Mouse (Mus musculus) heart, postnatal 10 days (tissue): Measurements from ENCODE around the gene Mcub. TPM values are rescaled to one million over a fixed set of nuclear protein-coding genes. Genes with fewer than 3 reads are reported as not detected.

Experiments used
- DNase-seq, 2 experiments: peaks; one replicate each; pipeline ENCODE4 v3.0.0; 2021
- intact Hi-C: fragments of 180-260 bp; cut with DNase I; formaldehyde crosslinking; loops from one replicate; pipeline ENCODE4 v1.15.1; 2025
- total RNA-seq, 2 experiments: library from RNA; stranded (reverse); gene quantifications; 2 replicates each; pipeline ENCODE4 v1.2.3; 2021

The Mcub gene
- total RNA-seq, 2 experiments from 2014 or later: 1.1 to 1.4 TPM

GRCm38 (mm10) chr3:129901271-129901809, 68.7 kb downstream of the Mcub start, which contains the start of gene Casp6:
TSS of gene Casp6 (plus strand) at chr3:129901425.
- intact Hi-C loops: loop anchor here (2.0 to 10.0 kb wide), 4 partner anchors 23 to 793 kb away; partner anchors contain the start of genes Gar1, Pla2g12a and Sec24b
- DNase-seq: peak; percentile 85 to 86

DNA sequence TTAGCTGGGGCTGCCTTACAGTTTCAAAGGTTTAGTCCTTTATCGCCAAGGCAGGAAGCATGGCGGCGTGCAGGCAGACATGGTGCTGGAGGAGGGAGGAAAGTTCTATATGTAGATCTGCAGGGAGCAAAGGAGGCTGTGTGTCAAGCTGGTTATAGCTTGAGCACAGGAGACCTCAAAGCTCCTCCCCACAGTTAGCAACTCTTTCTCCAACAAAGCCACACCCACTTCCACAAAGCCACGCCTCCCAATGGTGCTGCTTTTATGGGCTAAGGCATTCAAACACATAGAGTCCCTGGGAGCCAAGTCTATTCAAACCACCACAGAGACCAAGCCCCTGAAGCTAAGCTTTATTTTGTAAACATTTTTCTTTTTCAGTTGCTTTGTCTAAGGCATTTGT, 71.1 kb downstream of the Mcub start:
- intact Hi-C loops: no loop called here
- peak in 1 of 2 experiments; percentile 11 for DNase-seq

- intact Hi-C loops: no loop called here
- DNase-seq: no peak
Observed at GRCm38 (mm10) chr3:129896591-129896990, 73.4 kb downstream of the Mcub start.

DNA sequence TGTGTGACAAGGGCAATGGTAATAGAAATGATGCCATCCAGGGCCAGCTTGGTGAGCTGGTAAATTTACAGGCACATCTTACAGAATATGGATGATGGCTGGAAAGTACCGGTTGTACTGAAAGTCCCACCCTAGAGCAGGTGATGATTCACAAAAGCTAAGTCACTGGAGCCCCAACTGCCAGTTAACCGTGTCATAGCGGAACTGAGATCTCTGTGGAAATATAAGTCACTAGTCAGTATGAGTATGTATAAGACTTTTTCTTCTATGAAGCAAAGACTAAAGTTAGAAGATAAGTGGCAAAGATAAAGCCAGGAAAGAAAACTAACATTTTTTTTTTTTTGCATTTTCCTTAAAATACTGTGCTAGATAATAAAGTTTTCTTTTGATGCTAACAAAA, 76.9 kb downstream of the Mcub start:
- intact Hi-C loops: no loop called here

DNA sequence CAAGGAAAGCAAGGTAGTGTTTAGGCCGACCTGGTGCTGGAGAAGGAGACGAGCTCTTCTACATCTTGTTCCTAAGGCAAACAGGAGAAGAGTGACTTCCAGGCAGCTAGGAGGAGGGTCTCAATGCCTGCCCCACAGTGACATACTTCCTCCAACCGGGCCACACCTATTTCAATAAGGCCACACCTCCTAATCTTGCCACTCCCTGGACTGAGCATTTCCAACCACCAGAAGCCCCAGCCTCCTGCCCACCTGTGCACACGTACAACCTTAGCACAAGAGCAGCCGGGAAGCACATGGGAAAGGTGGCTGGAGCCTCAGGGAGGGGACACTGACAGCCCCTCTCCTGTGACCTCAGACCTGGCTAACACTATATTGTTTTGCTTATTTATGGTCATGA, 78.0 kb downstream of the Mcub start:
- intact Hi-C loops: no loop called here

More for the DNA sequence above, 76.9 kb downstream of the Mcub start:
- DNase-seq: no peak

DNA sequence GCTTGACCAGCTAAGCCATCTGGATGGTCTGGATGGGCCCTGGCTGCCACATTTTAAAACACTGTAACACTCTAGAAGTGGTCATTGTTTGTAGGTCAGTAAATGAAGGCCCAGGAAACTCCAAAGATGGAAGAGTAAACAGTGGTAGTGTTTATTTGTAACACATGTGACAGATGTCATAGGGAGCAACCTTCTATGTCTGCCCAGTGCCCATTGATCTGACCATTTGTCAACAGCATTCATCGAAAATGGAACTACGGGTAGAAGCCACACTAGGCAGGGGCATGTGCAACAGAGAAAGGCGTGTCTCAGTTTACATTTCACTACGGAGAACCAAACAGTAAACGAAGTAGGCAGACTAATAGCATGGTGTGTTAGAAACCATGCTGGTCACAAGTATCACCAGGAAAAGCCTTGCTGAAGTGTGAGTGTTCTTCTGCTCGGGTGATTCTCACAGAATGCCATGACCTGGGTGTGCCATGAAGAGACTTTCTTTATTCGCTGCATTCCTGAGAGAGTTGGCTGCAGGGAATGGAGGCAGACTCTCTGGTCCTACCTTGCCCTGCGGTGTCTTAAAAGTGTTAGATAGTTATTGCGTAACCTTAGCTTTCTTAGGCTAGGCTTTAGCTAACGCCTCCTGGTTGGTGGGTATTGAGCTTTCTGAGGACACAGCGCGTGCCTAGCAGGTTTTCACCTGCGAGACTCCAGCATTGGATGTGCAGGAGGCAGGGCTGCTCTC, 82.1 kb downstream of the Mcub start:
- intact Hi-C loops: no loop called here
- no peak for DNase-seq

More for the DNA sequence above, 78.0 kb downstream of the Mcub start:
- DNase-seq: no peak

DNA sequence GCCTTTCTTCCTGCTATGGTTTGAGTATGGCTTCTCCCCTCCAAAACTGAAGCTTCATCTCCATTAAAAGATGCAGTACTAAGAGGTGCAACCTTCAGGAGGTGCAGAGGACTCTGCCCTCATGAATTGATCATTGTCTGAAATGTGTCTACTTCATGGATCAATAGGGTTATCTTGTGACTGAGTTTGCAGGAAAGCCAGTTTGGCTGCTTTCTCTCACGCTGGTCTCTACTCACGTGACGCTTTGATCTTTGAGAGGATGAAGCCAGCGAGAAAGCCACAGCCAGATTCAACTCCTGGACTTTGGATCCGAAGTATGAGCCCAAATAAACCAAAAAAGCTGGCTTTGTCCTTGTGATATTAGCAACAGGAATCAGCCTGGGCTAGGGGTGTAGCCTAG, 83.6 kb downstream of the Mcub start:
- intact Hi-C loops: no loop called here
- no peak for DNase-seq

DNA sequence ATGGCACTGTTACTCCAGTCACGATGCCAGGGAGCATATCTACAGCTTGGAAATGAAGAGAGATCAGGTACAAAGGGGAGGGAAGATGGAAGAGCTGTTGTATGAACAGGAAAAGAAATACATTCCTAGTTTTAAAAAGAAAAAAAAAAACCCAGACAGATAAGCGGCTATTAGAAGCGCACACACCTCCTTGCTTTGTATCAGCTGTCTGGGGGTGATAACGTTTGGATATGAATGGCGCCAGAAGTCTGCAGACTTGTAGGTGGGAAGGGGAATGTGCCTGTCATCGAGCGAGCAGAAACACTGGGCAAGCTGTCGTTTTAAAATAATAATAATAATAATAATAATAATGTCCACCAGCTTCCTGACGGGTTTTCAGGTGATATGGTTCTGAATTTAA, 84.4 kb downstream of the Mcub start:
- intact Hi-C loops: no loop called here
- no peak for DNase-seq

DNA sequence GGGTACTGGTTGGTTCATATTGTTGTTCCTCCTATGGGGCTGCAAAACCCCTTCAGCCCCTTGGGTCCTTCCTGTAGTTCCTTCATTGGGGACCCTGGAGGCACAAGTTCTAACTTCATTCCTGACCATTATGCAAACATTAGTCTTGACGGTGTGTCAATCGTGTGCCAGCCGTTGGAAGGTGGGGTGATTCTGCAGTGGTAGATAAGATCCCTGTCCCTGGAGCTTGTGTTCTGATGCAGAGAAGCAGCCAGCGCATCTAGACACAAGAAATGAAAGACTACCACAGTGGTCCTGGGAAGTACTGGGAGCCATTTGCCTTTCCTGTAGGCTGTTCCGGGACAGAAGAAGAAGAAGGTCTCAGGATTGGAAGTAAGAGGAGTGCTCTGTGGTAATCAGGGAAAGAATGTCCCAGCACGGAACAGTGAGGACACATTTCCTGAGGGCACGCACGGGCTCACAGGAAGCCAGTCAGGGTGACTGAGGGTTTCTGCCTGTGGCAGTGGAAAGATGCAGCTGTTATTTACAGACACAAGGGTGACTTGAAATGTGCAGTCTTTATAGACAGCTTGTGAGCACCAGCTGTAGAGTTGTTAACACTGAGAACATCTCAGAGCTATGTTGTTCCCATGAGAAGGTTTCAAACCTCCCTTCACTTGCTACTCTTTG, 88.9 kb downstream of the Mcub start:
- intact Hi-C loops: no loop called here
- no peak for DNase-seq

DNA sequence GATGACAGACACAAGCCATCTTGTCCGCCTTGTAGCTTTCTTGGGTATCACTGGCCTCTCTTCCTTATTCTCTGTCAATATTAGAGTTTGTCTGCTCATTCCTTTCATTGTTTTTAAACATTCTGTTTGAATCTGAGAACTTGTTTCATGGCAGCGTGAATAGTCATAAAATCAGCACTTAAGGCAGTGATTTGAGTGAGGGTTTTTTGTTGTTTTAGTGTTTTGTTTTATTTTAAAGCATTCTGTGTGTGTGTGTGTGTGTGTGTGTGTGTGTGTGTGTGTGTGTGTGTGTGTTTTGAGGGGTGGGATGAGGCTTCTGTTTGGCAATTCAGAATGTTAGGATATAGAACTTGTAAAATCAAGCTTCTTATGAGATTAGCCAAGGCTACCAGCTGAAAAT, 90.1 kb downstream of the Mcub start:
- intact Hi-C loops: loop anchor here (2.0 kb wide), 1 partner anchor 21 kb away; the partner anchor contains the start of gene Casp6
- no peak for DNase-seq

- intact Hi-C loops: loop anchor here (2.0 kb wide), 1 partner anchor 22 kb away; the partner anchor contains the start of gene Casp6
Observed at GRCm38 (mm10) chr3:129879131-129879757, 90.8 kb downstream of the Mcub start.

GRCm38 (mm10) chr3:129878405-129879021, 91.5 kb downstream of the Mcub start, which contains the start of gene Pla2g12a:
TSS of gene Pla2g12a (plus strand) at chr3:129878606.
- intact Hi-C loops: loop anchor here (2.0 kb wide), 1 partner anchor 22 kb away; the partner anchor contains the start of gene Casp6

More at GRCm38 (mm10) chr3:129879131-129879757, 90.8 kb downstream of the Mcub start:
- DNase-seq: peak; percentile 42 to 48

GRCm38 (mm10) chr3:129877327-129877726, 92.7 kb downstream of the Mcub start:
- no peak for DNase-seq
- intact Hi-C loops: loop anchor here (2.0 kb wide), 1 partner anchor 47 kb away; the partner anchor contains the start of gene Gar1

More at GRCm38 (mm10) chr3:129878405-129879021, 91.5 kb downstream of the Mcub start, which contains the start of gene Pla2g12a:
- peak; percentile 94 for DNase-seq

Other genes starting within 250 kb of the Mcub start
- 1 to 10 TPM; 1.5 to 1.8 TPM for gene Egf, start 214.9 kb downstream of the Mcub start, total RNA-seq
- not detected for gene Lrit3, start 166.2 kb downstream of the Mcub start, total RNA-seq
- gene Rrh, start 147.6 kb downstream of the Mcub start, total RNA-seq: under 1 TPM; 0.12 to 0.14 TPM
- gene Gar1, start 138.8 kb downstream of the Mcub start, total RNA-seq: 10 to 100 TPM; 25.5 to 29.4 TPM
- 1 to 10 TPM; 1.2 to 1.3 TPM for gene Cfi, start 134.3 kb downstream of the Mcub start, total RNA-seq
- gene Pla2g12a, start 91.6 kb downstream of the Mcub start, total RNA-seq: 10 to 100 TPM; 21.3 to 29.8 TPM
- gene Casp6, start 68.8 kb downstream of the Mcub start, total RNA-seq: 10 to 100 TPM; 19.5 to 25.3 TPM
- gene Sec24b, start 91.3 kb upstream of the Mcub start, total RNA-seq: 10 to 100 TPM; 33.7 to 38.4 TPM
- 1 to 10 TPM; 1.2 to 1.3 TPM for gene Col25a1, start 161.3 kb upstream of the Mcub start, total RNA-seq